Mouse (Mus musculus): ENCODE data around the gene Cers2. TPM values are rescaled to one million over a fixed set of nuclear protein-coding genes. Genes with fewer than 3 reads are reported as not detected.
A peak's percentile ranks its signal among the peaks of the same experiment; 100 is the strongest.

Cers2 gene
- total and polyA plus RNA-seq, 3 experiments = 70.6 to 105 (median 89.8) TPM

DNA sequence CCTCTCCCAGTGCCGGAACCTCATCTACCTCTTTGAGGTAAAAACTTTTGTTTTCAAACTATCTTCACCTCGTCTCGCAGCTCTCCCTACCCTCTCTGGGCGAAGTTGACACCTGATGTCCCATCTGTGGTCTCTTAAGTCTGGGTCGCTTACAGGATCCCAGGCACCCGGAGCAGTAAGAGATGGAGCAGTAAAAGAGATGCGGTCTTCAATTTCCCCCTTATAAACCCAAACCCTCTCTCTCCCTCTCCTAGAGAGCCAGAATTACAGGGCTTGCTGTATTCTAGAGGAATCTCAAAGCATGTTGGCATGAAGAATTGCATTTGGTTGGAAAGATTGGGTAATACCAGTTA, 31.0 kb upstream of the Cers2 start:
- Histone ChIP-seq H3K9me3 (replicated peaks; ENCODE audit: low read length) (no peaks in the 10 kb centered on the region), H3K4me1 (ENCODE audit: control insufficient read depth in 1 of 2, insufficient read depth in 2 of 2) (peaks cover 0 to 18% of the 10 kb centered on the region in 2 experiments; a peak in 2 of 4 replicates), H3K9ac (ENCODE audit: insufficient read depth, low read depth) (peak overlapping the region; percentile 96), H3K4me3 (replicated peaks in 1 of 3; ENCODE audit: low read depth in 2 of 3, low read length in 2 of 3, poor library complexity in 1 of 3) (peak overlapping the region in 2 of 3 experiments; percentile 68 to 75), H3K27ac (ENCODE audit: insufficient read depth, low read depth) (no peak overlapping the region), H3K36me3 (replicated peaks in 1 of 2; ENCODE audit: control insufficient read depth in 1 of 2, insufficient read depth in 1 of 2, low read length in 1 of 2) (peaks cover 4 to 9% of the 10 kb centered on the region in 2 experiments), H3K79me2 (replicated peaks; ENCODE audit: control insufficient read depth, extremely low read depth, insufficient read depth, poor library complexity, severe bottlenecking) (0 out of 2 replicates have a peak, but pooled peaks cover 2% of the 10 kb centered on the region), H3K27me3 (replicated peaks) (no peaks in the 10 kb centered on the region), H3K4me2 (ENCODE audit: insufficient read depth, low read depth, poor library complexity, severe bottlenecking) (peak overlapping the region; percentile 80)
- no peak for TF ChIP-seq CHD1 (IDR thresholded peaks at IDR 0.05; ENCODE audit: low read depth, low read length)
- 0 out of 2 replicates have a peak, but pooled peaks have one; percentile 16 for TF ChIP-seq MAX (IDR thresholded peaks at IDR 0.05; ENCODE audit: low read length)
- TF ChIP-seq NELFE (IDR thresholded peaks at IDR 0.05; ENCODE audit: low read depth, low read length) = 0 out of 2 replicates have a peak, but pooled peaks have one; percentile 9
- in situ Hi-C loops (cut with MboI; ENCODE audit: low pct_ligation_motif_present, low pct_unique_long_range_greater_than_20kb, low sequenced_read_pairs) = no loop called here
- dilution Hi-C loops (cut with MboI; ENCODE audit: extremely low pct_ligation_motif_present, extremely low pct_unique_long_range_greater_than_20kb, low sequenced_read_pairs) = no loop called here
- no peak for DNase-seq (ENCODE audit: extremely low read depth)

DNA sequence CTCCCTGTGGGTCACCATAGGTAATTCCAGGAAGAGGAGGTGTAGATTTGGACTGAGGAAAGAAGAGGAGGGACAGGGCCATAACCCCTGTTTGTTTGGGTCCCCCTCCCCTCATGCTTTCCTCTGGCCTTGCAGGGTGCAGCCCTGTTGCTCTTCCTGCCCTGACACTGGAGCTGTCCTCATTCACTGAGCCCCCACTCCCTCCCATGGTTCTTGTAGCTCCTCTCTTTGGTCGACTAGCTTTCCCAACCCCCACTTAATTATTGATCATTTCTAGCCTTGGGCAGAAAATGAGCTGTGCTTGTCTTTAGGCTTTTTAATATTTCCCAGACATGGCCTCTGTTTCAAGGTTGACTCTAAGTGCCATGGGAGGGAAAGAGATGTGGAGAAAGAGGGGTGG, 30.5 kb upstream of the Cers2 start:
- Histone ChIP-seq H3K4me3 (replicated peaks in 1 of 3; ENCODE audit: low read depth in 2 of 3, low read length in 2 of 3, poor library complexity in 1 of 3) (no peak overlapping the region), H3K9me3 (replicated peaks; ENCODE audit: low read length) (no peaks in the 10 kb centered on the region), H3K9ac (ENCODE audit: insufficient read depth, low read depth) (0 out of 2 replicates have a peak overlapping the region, but pooled peaks have one; percentile 96), H3K27ac (ENCODE audit: insufficient read depth, low read depth) (no peak overlapping the region), H3K4me2 (ENCODE audit: insufficient read depth, low read depth, poor library complexity, severe bottlenecking) (peak overlapping the region; percentile 80; the same call in 1 of the 2 replicates), H3K36me3 (replicated peaks in 1 of 2; ENCODE audit: control insufficient read depth in 1 of 2, insufficient read depth in 1 of 2, low read length in 1 of 2) (peaks cover 4 to 12% of the 10 kb centered on the region in 2 experiments), H3K4me1 (ENCODE audit: control insufficient read depth in 1 of 2, insufficient read depth in 2 of 2) (peaks cover 0 to 18% of the 10 kb centered on the region in 2 experiments; a peak in 2 of 4 replicates), H3K79me2 (replicated peaks; ENCODE audit: control insufficient read depth, extremely low read depth, insufficient read depth, poor library complexity, severe bottlenecking) (0 out of 2 replicates have a peak, but pooled peaks cover 2% of the 10 kb centered on the region), H3K27me3 (replicated peaks) (no peaks in the 10 kb centered on the region)
- DNase-seq (ENCODE audit: extremely low read depth) = no peak
- TF ChIP-seq E2F4 (IDR thresholded peaks at IDR 0.05; ENCODE audit: insufficient replicate concordance, low read depth, low read length) (no peak), PAX5 (IDR thresholded peaks at IDR 0.05; ENCODE audit: low read length) (no peak), ETS1 (conservative IDR thresholded peaks at IDR 0.05; ENCODE audit: low read depth, low read length) (no peak), TBP (conservative IDR thresholded peaks at IDR 0.05; ENCODE audit: low read depth, low read length) (no peak), MEF2A (IDR thresholded peaks at IDR 0.05; ENCODE audit: borderline replicate concordance, low read depth, low read length) (no peak), MAZ (IDR thresholded peaks at IDR 0.05; ENCODE audit: low read depth, low read length) (no peak), JUN (IDR thresholded peaks at IDR 0.05; ENCODE audit: insufficient read depth, low read depth, low read length) (no peak), ZNF384 (IDR thresholded peaks at IDR 0.05; ENCODE audit: low read depth, low read length) (no peak), ZKSCAN1 (IDR thresholded peaks at IDR 0.05; ENCODE audit: borderline replicate concordance, low read depth, low read length) (no peak), HCFC1 (IDR thresholded peaks at IDR 0.05; ENCODE audit: low read depth, low read length) (no peak), NRF1 (IDR thresholded peaks at IDR 0.05; ENCODE audit: low read depth, low read length) (no peak), MYC (IDR thresholded peaks at IDR 0.05; ENCODE audit: low read depth, low read length) (no peak)
- dilution Hi-C loops (cut with MboI; ENCODE audit: extremely low pct_ligation_motif_present, extremely low pct_unique_long_range_greater_than_20kb, low sequenced_read_pairs) (no loop called here), in situ Hi-C loops (cut with MboI; ENCODE audit: low pct_ligation_motif_present, low pct_unique_long_range_greater_than_20kb, low sequenced_read_pairs) (no loop called here)
